Mouse (Mus musculus) embryo, embryonic 11.5 days (tissue): ENCODE measurements around the gene Reln.

Experiments
- DNase-seq: peaks from one replicate; pipeline ENCODE4 v3.0.0-alpha.2; 2012; ENCODE audit warnings: low read depth, low spot score

Reln gene

DNA sequence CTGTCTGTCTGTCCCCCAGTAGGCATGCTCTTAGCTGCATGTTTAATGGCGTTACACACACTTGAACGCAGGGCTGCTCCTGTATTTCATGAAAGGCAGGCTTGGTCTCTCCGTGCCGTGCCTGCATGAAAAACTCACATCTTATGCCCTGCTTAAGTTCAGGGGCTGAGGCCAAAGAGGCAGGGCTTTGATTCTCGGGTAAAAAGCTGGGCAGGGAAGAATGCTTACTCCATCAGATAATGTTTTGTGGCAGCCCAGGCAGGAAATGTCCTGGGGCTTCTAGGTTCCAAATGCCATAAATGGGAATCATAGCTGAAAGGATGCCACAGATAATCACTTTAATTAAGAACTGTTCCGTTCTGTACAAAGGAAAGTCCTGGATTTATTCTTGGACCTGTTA is 226.0 kb downstream of the Reln start:
- no peak for DNase-seq

DNA sequence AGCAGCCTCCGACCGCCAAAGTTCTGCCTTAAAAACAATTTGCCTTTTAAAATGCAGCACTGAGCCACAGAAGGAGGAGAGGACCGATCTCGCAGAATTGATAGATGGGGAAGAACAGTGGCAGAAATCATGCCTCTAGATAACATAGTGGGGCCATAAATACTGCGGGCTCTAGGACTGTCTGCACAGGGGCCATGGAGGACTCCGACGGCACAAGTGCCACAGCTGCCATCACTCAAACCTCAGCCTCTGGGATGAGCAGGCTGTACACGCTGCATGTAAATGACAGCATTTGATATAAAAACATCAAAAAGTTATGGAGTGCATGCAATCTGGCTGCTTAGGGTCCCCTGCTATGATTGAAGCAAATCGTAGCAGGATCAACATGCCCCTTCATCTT is 227.6 kb downstream of the Reln start:
- no peak for DNase-seq

DNA sequence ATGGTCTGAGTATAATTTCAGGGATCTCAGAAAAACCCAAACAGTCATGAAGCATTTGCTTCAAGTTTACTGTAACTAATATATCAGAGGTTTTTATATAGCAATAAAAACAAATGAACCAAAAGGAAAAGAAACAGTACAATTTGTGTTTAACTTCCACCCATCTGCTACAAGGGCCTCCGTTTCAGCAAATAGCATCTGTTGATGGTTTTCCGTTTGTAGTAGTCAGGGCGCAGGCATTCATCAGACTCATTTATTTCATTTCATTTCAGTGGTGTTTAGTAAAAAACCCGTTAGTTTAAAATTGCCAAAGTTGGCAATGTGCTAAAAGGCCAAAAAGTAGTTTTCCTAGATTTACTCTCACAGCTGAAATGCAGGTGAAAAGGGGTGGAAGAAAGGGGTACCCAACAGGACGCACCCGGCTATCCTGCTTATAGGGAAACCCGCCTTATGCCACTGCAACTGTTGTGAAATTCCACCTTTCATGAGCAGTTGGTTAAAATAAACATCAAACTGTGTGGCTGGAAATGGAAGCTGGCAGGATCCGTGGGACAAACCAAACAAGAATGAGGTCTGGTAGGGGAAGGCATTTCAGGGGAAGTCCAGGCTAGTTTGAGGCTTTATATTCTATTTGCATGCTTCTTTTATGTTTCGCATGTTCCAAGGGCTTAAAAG is 237.6 kb downstream of the Reln start:
- no peak for DNase-seq

DNA sequence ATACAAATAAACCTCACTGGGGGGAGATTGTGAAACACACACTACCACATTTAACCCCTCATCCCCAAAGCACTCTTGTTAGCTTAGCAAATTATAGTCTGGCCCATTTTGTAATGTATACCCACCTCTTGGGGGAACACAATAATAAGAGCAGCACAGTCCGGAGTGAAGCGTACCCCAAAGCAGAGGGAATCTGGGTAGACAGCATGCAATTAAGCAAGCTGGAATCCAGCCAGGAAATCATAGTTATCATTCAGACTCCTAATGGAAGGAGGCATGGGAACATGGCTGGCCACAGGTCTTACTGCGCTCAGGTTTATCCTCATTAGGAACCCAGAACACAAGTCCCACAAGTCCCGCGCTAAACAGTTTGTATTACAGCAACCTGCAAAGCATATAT is 249.5 kb downstream of the Reln start:
- DNase-seq, result no peak

DNA sequence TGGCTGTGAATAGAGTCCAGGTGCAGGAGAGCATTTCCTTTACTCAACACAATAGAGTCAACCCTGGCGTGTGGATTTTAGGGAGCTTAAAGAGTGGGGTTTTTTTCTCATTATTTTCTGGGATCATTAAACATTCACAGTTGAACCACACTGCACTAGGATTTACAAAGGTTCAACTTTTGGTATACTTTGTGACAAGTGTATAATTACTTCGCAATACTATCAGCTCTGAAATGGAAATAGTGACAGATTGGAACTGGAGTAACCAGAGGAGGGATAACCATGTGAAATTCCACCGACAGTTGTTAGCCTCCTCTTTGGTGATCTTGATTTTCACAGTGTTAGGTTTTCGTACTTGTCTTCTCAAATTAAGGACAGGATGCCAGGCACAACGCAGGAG is 250.5 kb downstream of the Reln start:
- DNase-seq, result no peak

DNA sequence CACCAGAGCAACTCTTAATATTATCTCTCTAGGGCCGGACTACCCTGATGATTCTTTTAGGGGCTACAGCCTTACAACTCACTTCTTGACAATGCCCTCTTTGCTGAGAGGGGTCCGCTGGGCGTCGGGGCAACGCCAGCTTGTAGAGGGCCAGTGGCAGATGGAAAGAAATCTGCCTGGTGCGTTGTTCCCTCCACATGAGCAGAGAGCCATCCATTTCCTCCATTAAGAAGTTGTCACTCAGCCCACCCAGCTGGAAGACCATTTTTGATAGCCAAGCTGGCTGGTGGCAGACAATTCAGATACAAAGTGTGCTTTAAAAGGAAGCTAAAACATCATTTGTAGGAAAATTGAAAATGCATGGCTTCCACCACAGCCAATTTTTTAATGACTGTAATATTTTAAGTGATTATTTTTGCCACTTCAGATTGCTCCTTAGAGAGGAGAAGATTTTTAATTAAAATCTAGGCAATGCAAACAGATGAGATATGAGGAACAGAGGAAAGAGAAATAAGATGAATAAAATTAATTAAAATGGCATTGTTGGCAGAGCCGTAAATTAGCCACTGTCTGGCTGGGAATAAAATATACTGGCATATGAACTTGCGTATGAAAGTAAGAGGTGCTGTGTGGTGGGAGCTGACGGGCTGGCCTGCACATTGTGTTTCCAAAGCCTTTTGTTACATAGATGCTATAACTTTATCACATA is 251.2 kb downstream of the Reln start:
- DNase-seq, result no peak

DNA sequence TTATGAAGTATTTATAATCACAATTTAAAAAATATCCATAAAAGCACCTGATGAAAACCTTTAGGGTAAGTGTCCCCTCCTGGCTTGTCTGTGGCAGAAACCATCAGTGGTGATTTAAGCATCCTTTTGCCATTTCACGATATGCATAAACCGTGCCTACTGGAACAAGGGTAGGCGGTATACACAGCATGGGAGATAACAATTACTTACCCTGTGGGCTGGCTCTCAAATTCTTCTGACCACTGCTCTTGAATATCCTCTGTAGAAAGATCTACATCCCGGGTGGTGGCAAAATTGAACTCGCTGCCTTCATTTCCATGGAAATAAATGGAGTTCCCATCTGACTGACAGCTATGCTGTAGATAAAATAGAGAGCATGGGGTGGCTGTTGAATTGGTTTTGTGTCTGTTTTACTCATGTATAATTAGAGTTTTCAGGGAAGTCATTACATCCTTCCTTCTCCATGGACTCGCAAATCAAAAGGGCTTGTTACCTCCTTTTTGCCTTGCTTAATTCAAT is 264.0 kb downstream of the Reln start:
- no peak for DNase-seq

DNA sequence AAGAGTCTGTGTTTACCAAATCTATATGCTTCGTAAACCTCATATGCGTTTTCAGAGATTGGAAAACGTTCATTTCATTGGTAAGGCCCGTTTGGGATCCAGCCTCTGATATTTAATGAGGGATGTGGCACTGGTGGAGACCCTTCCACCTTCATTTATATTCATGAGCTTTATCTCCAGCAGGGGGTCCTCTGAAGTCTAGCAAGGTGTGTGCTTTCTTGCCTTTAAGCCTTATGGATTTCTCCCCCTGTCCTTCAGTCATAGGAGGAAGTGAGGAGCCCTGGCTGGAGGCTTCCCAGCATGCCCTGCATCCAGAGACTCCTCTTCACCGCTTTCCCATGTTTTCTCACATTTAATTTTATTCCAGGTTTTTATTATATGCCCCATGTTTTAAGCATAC is 269.5 kb downstream of the Reln start:
- no peak for DNase-seq

DNA sequence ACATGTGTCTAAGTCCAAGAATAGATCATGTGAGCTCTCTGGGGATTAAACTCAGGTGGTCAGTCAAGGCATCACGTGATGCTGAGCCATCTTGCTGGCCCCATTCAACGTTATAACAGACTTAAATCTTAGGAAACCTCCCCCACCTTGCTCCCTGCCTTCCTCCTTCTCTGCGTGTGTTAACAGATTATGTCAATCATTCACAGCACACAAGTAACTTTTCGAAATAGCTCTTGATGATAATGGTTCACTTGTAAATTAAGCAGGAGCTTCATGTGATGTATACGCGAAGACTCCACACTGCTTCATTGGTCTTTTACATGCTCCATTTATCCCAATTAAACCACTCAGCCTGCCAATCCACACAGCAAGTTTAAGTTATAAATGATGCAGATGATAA is 271.9 kb downstream of the Reln start:
- DNase-seq, result no peak

DNA sequence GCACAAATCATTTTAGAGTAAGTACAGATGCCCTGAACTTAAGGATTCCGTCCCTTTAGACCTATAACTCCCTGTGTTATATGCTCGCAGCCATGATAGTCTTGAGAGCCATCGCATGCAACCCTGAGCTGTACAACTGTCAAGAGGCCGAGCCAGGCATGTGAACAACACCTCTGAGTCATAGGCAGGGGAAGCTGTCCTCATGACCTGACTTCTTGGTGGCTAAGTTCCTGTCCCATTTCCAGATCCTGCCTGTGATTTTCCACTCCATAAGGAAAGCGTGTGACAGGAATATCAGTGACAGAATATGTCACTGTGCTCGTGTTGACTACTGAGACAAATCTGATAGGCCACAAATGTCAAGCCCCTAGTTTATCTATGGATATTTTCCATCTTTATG is 285.3 kb downstream of the Reln start:
- no peak for DNase-seq

DNA sequence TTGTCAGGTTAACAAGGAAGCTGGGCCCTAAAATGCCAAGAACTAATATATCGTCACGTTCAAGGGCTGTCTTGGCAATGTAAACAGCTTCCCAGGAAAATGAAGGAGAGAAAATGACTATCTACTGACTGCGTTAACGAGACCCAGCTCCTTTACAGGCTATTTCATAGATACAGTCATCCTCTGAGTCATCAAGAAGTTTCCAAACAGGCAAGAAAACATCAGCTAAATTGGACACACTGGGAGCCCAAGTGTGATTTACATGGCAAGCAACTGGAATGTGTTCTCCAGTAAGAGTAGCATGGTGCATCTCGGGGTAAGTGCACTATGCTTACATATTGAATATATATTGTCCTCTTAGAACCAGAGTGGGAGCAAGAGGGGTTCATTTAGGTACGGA is 302.7 kb downstream of the Reln start:
- DNase-seq, result no peak

DNA sequence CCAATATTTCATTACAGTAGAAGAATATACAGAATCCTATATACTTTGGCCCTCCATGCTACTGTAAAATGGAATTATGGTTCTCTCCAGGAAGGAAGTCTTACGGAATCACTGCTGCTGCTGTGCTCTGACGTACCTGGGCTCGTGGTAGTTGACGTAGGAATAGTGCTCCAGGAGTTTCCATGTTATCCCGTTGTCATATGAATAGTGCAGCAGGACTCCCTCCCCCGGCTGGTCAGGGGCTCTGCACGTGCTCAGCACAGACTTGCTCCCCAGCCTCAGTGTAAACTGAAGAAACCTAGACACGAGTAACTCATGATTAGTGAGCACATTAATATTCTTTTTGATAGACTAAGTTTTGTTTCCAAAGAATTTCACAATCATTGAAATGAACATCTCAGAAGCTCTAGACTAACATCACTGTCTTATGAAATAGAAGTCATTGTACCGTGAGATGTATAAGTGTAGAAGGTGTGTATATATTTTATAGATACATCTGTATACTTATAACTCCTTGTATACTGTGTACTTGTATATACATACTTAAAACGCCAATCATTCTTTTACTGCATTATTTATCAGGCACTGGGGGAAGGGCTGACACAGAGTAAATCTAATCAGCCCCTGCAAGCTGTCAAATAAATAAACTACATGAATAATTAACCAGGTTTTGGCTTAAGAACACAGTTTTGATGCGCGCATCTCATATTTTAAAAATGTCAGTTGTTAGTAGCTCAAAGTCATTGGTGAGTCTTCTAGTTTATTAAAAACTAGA is 304.9 kb downstream of the Reln start:
- no peak for DNase-seq

DNA sequence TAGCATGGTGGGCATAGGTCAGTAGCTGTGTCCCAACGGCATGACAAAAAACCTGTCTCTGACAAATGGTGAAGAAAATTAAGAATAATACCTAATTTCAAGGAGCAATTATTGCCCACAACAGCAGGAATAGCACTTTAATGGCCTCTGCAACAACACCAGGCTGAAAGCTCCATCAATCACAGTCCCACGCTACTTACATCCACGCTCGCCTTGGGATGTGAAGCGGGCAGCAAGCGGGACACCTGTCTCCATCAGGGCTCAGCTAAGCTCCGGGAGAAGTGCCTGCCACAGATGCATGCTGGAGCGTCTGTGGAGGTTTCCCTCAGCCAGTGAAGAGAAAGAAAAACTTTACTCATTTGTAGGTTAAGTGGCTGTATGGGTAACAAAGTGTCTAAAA is 309.3 kb downstream of the Reln start:
- peak; percentile 8 for DNase-seq

DNA sequence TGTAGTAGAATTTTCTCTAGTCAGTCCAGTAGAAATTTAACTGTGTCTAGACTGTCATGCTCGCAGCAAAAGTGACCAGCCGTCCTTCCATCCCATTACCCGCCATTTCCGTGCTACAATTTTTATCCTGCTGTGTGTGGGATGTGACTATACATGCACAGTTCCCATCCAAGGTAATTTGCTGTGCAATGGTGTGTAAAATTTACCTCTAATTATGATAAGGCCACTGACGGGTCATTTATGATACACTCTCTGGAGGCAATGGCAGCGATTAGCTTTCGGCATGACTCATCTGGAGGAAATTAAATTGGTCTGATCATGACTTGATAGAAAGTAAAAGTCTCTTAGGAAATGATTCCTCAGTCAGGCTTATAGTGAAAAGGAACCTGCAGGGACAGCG is 311.5 kb downstream of the Reln start:
- DNase-seq, result no peak

DNA sequence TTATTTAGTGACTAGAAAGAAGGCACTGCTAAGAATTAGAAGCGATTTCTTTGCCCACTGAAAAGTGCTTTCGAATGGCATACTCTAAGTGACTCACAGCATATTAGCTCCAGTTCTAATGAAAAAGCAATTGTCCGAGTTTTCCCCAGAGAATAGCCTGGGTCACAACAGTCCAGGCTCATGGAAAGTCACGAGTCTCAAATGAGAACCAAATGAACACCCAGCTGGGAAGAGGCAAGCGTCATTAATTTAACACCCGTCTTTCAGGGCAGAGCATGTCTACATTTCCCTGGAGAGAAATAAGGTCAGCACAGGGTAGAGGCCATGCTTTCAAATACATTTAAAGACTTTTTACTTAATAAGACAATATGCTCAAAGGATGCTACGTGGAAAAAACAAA is 312.8 kb downstream of the Reln start:
- DNase-seq, result peak; percentile 39

DNA sequence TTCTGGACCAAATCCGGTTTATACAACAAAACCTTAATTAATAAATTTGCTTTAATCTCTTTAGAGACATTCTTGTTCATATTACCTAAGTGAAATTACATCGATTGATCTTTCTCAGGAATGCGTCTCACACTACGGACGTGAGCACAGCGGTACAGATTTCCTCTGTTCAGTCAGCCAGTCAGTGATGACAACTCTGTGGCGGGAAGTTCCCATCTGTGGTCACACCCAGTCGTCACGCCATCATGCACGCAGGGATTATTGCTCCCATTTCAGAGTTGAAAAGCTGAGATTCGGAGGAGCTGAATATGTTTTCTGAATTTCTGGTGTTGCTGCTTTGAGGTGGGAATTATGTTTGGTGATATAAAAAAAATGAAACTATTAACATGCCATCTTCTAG is 316.1 kb downstream of the Reln start:
- DNase-seq, result no peak

DNA sequence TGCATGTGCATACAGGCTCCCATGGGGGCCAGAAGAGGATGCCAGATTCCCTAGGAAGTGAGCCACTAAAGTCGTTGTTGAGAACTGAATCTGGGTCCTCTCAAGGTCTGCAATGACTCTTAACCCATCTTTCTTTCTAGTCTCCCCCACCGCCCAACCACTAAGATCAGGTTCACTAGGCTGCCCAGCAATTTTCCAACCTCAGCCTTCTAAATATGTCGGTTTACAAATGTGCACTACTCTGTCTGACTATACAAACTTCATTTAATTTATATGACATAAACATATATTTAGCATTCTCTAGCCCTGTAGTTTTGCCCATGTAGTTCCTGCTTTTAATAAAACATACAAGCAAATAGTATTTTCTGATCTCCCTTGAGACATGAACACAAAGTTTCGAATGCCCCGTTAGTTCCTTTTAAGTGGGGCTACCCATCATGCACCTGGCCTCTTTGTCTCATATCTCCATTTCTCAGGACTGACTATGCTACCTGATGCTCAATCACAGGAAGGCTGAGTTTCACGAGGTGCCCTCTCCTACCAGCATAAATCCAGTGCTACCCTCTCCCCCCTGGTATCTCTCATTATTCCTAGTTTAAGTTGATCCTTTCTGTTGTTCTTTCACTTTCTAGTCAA is 317.1 kb downstream of the Reln start:
- DNase-seq, result no peak

DNA sequence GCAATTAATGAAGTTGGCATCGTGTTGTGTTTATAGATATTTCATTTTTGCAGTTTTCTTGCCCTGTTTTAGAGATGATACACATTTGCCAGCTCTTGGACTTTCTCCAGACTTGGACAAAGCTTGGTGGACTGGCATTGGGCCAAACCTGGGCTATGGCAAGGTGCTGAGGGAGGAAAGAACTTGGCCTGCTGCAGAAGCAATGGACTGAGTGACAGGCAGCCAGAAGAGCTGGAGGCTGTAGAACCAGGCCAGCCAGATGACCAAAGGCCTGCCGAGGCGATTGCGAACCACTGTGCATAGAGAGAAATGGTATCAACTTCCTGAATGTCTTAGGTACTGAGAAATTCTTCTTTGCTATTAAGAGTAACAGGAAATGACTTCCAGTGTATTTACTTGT is 318.8 kb downstream of the Reln start:
- DNase-seq, result no peak

DNA sequence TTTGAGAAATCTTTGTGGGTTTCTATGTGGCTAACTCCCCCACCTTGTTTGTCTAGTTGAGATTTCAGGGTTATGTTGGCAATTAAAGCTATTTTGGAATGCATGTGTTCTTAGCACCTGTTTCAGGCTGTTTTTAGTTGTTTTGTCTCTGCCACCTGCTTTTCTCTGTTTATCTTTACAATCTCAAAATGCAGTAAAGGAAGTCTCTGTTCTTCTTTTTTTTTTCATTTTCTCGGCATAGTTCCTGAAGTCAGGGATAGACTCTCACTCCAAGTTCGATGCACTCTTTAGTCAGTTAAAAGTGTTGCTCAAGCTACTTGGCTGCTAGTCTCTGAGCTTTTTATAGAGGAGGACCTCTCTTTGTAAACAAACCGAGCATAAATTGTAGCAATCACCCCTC is 320.4 kb downstream of the Reln start:
- DNase-seq, result no peak

DNA sequence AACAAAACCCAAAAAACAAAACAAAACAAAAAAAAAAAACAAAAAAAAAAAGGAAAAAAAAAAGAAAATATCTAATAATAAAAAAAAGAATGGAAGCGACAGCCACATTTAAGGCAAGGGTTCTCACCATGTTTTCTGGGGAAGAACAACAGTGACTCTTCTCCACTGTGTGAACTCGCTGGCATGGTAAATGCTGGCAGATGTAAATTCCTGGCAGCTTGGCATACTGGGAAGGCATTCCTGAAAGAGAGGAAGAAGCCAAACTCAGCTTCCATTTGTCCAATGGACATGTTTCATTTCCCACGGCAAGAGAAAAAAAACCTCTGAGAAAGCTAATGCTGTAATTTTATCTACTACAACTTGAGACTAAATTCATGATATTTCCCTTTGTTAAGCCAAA is 326.6 kb downstream of the Reln start:
- DNase-seq, result no peak

DNA sequence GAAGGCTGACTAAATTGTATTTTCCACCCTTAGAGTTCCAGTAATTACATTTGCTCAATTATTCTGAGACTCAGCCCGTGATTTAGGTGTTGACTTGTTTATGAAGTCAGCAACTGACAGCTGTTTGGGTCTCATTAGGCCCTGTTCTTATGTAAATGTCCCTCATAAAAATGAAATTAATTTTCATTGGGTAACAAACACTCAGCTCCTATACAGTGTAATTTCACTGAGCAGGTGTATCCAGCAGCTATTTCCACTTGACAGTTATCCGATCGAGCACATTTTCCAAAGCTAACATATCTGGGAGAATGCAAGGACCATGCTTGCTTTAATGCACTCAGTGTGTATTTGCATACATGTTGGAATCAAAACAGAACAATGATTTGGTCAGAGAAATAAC is 330.0 kb downstream of the Reln start:
- no peak for DNase-seq

DNA sequence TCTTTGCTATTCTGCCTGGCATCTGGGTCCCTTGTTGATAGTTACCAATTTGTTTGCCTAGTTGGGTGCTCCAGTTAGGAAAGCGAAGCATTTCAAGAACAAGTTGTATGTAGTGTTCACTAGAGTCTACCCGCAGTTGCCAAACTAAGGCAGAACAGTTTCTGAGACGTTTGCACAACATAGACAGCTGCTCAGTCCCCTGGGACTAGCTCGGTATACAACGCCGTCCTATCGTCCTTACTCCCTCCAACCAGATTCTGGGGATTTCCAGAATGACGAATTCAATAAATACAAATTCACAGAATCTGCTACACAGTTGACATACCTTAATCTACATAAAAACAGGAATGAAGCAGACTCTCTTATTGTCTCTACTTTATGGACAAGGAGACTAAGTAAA is 335.4 kb downstream of the Reln start:
- DNase-seq, result no peak
